Mouse (Mus musculus): ENCODE results near the gene Amh. TPM values are rescaled to one million over a fixed set of nuclear protein-coding genes. Genes with fewer than 3 reads are reported as not detected.
"Not testable (repeated sequence)": the region's sequence is repeated elsewhere in the genome, so short reads cannot be mapped to it uniquely, and the experiment has no call there.

The Amh gene
- polyA plus RNA-seq, 1 experiment from 2014 or later: 0.09 TPM

- 58% methylated on average over 8 of the region's 8 CpGs for WGBS
- no peaks in the 10 kb centered on the region for H3K27me3 ChIP-seq
- peaks cover 13% of the 10 kb centered on the region for H3K4me1 ChIP-seq
- no peak overlapping the region for H3K9ac ChIP-seq
- H3K27ac ChIP-seq: no peak overlapping the region
- H3K4me2 ChIP-seq: no peak overlapping the region
- no peak overlapping the region for H3K4me3 ChIP-seq
- no peak for ATAC-seq (ENCODE audit: borderline replicate concordance, extremely low read depth, low FRiP score, low TSS enrichment)
- H3K9me3 ChIP-seq: no peaks in the 10 kb centered on the region
- H3K36me3 ChIP-seq: peaks cover under 1% of the 10 kb centered on the region
Measured at GRCm38 (mm10) chr10:80823847-80824643, 19.0 kb downstream of the Amh start.

DNA sequence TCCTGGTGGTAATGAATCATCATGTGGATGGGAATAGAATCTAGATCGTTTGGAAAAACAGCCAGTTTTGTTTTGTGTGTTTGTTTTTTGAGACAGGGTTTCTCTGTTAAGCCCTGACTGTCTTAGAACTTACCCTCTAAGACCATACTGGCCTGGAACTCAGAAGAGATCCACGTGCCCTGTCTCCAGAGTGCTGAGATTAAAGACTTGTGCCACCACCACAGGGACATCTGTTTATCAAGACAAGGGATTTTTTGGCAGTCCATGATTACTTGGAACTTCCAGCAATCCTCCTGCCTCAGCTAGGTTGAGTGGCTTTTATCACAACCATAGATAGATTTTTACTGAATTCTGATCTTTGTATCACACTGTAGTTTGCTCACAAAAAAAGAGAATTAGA, 19.8 kb downstream of the Amh start:
- H3K27me3 ChIP-seq: no peaks in the 10 kb centered on the region
- no peak overlapping the region for H3K4me2 ChIP-seq
- WGBS: 59% methylated on average over 2 of the region's 2 CpGs
- peaks cover 13% of the 10 kb centered on the region for H3K4me1 ChIP-seq
- no peaks in the 10 kb centered on the region for H3K9me3 ChIP-seq
- H3K9ac ChIP-seq: no peak overlapping the region
- no peak for ATAC-seq (ENCODE audit: borderline replicate concordance, extremely low read depth, low FRiP score, low TSS enrichment)
- peaks cover 8% of the 10 kb centered on the region for H3K36me3 ChIP-seq
- H3K27ac ChIP-seq: no peak overlapping the region
- no peak overlapping the region for H3K4me3 ChIP-seq

DNA sequence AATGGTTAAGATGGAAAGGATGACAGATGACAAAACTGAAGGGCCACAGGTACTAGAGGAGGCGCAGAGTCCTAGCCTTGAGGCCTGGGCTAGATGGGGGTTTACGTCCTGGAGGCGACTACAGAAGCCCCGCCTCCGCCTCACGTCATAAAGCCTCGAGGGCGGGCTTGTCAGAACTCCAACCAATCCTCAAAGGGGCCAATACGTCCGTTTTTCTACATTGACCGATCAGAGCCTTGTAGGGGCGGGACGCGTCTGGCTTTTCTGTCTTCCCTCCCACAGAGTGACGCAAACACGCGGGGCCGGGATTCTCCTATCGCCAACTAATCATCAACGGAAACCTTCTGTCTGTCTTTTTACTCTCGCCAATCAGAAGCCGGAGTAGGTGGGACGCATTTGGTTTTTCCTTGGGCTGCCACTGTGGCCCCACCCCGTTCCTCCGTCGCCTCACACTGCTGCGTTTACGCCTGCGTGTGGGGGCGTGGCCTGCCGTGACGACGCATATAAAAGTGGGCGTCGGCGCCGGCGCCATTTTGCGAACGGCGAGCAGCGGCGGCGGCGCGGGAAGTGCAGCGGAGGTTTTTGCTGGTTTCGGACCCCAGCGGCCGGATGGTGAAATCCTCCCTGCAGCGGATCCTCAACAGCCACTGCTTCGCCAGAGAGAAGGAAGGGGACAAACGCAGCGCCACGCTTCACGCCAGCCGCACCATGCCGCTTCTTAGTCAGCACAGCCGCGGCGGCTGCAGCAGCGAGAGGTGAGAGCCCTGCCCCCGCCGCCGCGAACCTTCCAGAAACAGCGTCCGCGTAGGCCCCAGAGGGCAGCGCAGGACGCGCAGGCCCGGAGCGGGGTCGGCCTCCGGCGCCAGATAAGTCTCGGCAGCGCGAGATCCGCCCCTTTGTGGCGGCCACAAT, 21.4 kb downstream of the Amh start, which contains the start of gene Oaz1:
Gene Oaz1, plus strand, starts transcription at position 506 of the 912 bp plus-strand sequence.
- under 1% methylated on average over 82 of the region's 82 CpGs for WGBS
- Histone ChIP-seq H3K27ac (peak within 1 kb of the TSS; percentile 92), H3K27me3 (no peaks in the 10 kb centered on the region), H3K9ac (peak within 1 kb of the TSS; percentile 96), H3K4me3 (peak within 1 kb of the TSS; percentile 77), H3K4me2 (peak within 1 kb of the TSS; percentile 80), H3K4me1 (peaks cover 29% of the 10 kb centered on the region), H3K36me3 (peaks cover 17% of the 10 kb centered on the region), H3K9me3 (no peaks in the 10 kb centered on the region)
- peak; percentile 98 for ATAC-seq (ENCODE audit: borderline replicate concordance, extremely low read depth, low FRiP score, low TSS enrichment)

DNA sequence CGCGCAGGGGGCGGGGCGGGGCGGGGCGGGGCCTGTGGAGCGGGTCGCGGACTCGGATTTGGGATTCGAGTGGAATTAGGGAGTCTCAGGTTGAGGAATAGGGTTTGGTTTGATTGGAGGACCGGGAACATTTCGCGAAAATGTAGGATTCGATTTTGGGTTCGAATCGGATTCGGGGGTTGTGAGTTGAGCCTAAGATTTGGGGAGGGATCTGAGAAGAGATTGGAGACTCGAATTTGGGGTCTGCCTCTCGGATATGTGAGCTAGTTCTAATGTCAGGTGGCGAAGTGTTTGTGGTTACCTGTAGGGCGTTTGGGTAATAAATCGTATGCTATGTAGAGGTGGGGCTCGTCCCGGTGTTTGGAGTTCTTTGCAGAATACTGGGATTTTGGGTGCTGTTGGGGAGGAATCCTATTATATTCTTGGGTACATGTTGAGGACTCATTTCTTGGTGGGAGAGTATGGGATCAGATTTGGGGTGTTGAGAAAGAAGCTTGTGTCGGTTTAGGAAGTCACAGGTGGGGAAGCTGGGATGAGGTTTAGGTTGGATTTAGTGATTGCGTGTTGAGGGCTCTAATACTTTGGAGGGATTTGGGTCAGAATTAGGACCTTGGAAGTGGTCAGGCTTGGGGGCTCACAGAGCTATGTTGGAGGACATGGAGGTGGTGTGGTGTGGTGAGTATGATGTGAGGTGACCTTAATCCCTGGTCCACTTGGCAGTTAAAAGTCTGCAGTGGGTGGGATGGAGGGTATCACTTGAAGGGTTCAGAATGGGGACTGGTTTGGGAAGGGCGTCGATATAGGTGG, 22.2 kb downstream of the Amh start:
- H3K4me3 ChIP-seq: peak overlapping the region; percentile 77
- peak overlapping the region; percentile 96 for H3K9ac ChIP-seq
- 5% methylated on average over 29 of the region's 29 CpGs for WGBS
- H3K4me1 ChIP-seq: peaks cover 29% of the 10 kb centered on the region
- H3K4me2 ChIP-seq: peak overlapping the region; percentile 80
- ATAC-seq (ENCODE audit: borderline replicate concordance, extremely low read depth, low FRiP score, low TSS enrichment): no peak
- no peaks in the 10 kb centered on the region for H3K27me3 ChIP-seq
- H3K9me3 ChIP-seq: no peaks in the 10 kb centered on the region
- H3K27ac ChIP-seq: peak overlapping the region; percentile 92
- peaks cover 17% of the 10 kb centered on the region for H3K36me3 ChIP-seq

- 61% methylated on average over 10 of the region's 10 CpGs for WGBS
- H3K36me3 ChIP-seq: peaks cover 17% of the 10 kb centered on the region
- no peak for ATAC-seq (ENCODE audit: borderline replicate concordance, extremely low read depth, low FRiP score, low TSS enrichment)
- peak overlapping the region; percentile 77 for H3K4me3 ChIP-seq
- H3K4me2 ChIP-seq: peak overlapping the region; percentile 80
- no peak overlapping the region for H3K27ac ChIP-seq
- H3K4me1 ChIP-seq: peaks cover 29% of the 10 kb centered on the region
- H3K9ac ChIP-seq: peak overlapping the region; percentile 96
- no peaks in the 10 kb centered on the region for H3K9me3 ChIP-seq
- peaks cover 2% of the 10 kb centered on the region; the same call in 1 of the 2 replicates for H3K27me3 ChIP-seq
Measured at GRCm38 (mm10) chr10:80827870-80828420, 22.9 kb downstream of the Amh start.

DNA sequence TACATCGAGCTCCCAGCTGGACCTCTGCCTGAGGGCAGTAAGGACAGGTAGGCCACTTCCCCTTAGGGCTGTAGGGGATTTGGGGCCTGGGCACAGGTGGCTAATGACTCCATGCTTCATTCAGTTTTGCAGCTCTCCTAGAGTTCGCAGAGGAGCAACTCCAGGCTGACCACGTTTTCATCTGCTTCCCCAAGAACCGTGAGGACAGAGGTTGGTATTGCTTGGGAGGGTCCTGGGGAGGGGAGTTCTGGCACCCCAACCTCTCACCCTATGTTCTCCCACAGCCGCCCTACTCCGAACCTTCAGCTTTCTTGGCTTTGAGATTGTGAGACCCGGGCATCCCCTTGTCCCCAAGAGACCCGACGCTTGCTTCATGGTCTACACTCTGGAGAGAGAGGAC, 23.5 kb downstream of the Amh start:
- H3K4me1 ChIP-seq: peaks cover 29% of the 10 kb centered on the region
- WGBS: 70% methylated on average over 8 of the region's 9 CpGs
- H3K9me3 ChIP-seq; ATAC-seq (ENCODE audit: borderline replicate concordance, extremely low read depth, low FRiP score, low TSS enrichment); H3K27ac ChIP-seq; H3K27me3 ChIP-seq; H3K9ac ChIP-seq: not testable (repeated sequence)
- peak overlapping the region; percentile 80 for H3K4me2 ChIP-seq
- H3K36me3 ChIP-seq: peaks cover 17% of the 10 kb centered on the region
- peak overlapping the region; percentile 77; the same call in 1 of the 2 replicates for H3K4me3 ChIP-seq

- peaks cover 29% of the 10 kb centered on the region for H3K4me1 ChIP-seq
- no peaks in the 10 kb centered on the region for H3K9me3 ChIP-seq
- peaks cover 19% of the 10 kb centered on the region for H3K27me3 ChIP-seq
- H3K9ac ChIP-seq: no peak overlapping the region
- no peak for ATAC-seq (ENCODE audit: borderline replicate concordance, extremely low read depth, low FRiP score, low TSS enrichment)
- no peak overlapping the region for H3K4me3 ChIP-seq
- no peak overlapping the region for H3K4me2 ChIP-seq
- H3K27ac ChIP-seq: no peak overlapping the region
- WGBS: 69% methylated on average over 1 of the region's 1 CpGs
- H3K36me3 ChIP-seq: peaks cover 17% of the 10 kb centered on the region
Measured at GRCm38 (mm10) chr10:80829359-80830278, 24.6 kb downstream of the Amh start.

DNA sequence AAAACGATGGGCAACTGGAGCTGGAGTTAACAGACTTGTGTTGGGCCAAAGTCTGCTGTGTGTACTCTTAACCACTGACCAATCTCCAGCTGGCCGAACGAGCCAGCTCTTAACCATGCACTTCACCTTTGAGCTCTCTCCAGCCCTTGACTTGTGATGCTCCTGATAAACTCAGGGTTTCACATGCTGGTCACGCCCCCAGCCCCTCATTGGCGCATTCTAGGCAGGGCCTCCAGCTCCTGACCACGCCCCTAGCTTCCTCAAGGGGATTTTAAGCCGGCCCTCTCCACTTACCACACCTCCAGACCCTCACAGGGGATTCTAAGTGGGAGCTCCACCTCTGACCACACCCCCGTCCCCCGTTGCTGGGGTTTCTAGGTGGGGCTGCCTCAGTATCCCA, 26.1 kb downstream of the Amh start:
- peaks cover 17% of the 10 kb centered on the region for H3K36me3 ChIP-seq
- H3K4me3 ChIP-seq: no peak overlapping the region
- H3K9me3 ChIP-seq: no peaks in the 10 kb centered on the region
- peaks cover 27% of the 10 kb centered on the region for H3K4me1 ChIP-seq
- H3K27ac ChIP-seq: no peak overlapping the region
- no peak for ATAC-seq (ENCODE audit: borderline replicate concordance, extremely low read depth, low FRiP score, low TSS enrichment)
- WGBS: 3% methylated on average over 9 of the region's 9 CpGs
- no peak overlapping the region for H3K4me2 ChIP-seq
- H3K27me3 ChIP-seq: peaks cover 34% of the 10 kb centered on the region
- no peak overlapping the region for H3K9ac ChIP-seq

- 61% methylated on average over 7 of the region's 7 CpGs for WGBS
- peaks cover 50% of the 10 kb centered on the region for H3K27me3 ChIP-seq
- no peak overlapping the region for H3K4me3 ChIP-seq
- H3K9me3 ChIP-seq: no peaks in the 10 kb centered on the region
- ATAC-seq (ENCODE audit: borderline replicate concordance, extremely low read depth, low FRiP score, low TSS enrichment): no peak
- no peak overlapping the region for H3K27ac ChIP-seq
- peaks cover 25% of the 10 kb centered on the region for H3K4me1 ChIP-seq
- no peak overlapping the region for H3K4me2 ChIP-seq
- no peak overlapping the region for H3K9ac ChIP-seq
- peaks cover 17% of the 10 kb centered on the region for H3K36me3 ChIP-seq
Measured at GRCm38 (mm10) chr10:80832818-80833217, 27.8 kb downstream of the Amh start.

- H3K4me1 ChIP-seq: peaks cover 8% of the 10 kb centered on the region
- H3K27ac ChIP-seq: no peak overlapping the region
- no peak for ATAC-seq (ENCODE audit: borderline replicate concordance, extremely low read depth, low FRiP score, low TSS enrichment)
- H3K9ac ChIP-seq: no peak overlapping the region
- H3K36me3 ChIP-seq: peaks cover 1% of the 10 kb centered on the region; the same call in 1 of the 2 replicates
- no peak overlapping the region for H3K4me2 ChIP-seq
- peaks cover 61% of the 10 kb centered on the region for H3K27me3 ChIP-seq
- no peaks in the 10 kb centered on the region for H3K9me3 ChIP-seq
- WGBS: 51% methylated on average over 30 of the region's 30 CpGs
- 0 out of 2 replicates have a peak overlapping the region, but pooled peaks have one; percentile 2 for H3K4me3 ChIP-seq
Measured at GRCm38 (mm10) chr10:80835617-80836016, 30.6 kb downstream of the Amh start.
